Mouse (Mus musculus): Measurements from ENCODE around the gene Elavl1.
A peak's percentile ranks its signal among the peaks of the same experiment; 100 is the strongest.

GRCm38 (mm10) chr8:4275275-4276110, 49.7 kb downstream of the Elavl1 start, which contains the start of gene Timm44:
- no peak for TF ChIP-seq CTCF (IDR thresholded peaks at IDR 0.05; ENCODE audit: extremely low read depth, insufficient read depth, insufficient read length, insufficient replicate concordance)
- peak; percentile 58 for TF ChIP-seq POLR2A (IDR thresholded peaks at IDR 0.05; ENCODE audit: low read depth, low read length)

Data from spleen, adult 2 months (tissue).